Mouse (Mus musculus) CH12.LX (cell line): ENCODE results near the gene Ino80d.

ENCODE experiments used
- CTCF ChIP-seq, 2 experiments: IDR thresholded peaks in 1 of 2; conservative IDR thresholded peaks in 1 of 2; 2 replicates each; pipeline ENCODE4 v1.5.1; 2011 to 2012; ENCODE audit warnings: low read depth in 2 of 2, low read length in 2 of 2, improper control_type of control experiment in 1 of 2, inconsistent platforms in 1 of 2, mild to moderate bottlenecking in 1 of 2, moderate library complexity in 1 of 2
- ELF1 ChIP-seq: IDR thresholded peaks from 2 replicates; pipeline ENCODE4 v1.6.1; 2014; ENCODE audit warnings: low read depth, mild to moderate bottlenecking, inconsistent platforms, low read length, improper control_type of control experiment
- POLR2A ChIP-seq: IDR thresholded peaks from 2 replicates; pipeline ENCODE4 v1.6.1; 2011; ENCODE audit warnings: low read depth, mild to moderate bottlenecking, improper control_type of control experiment, low read length
- USF1 ChIP-seq: IDR thresholded peaks from 2 replicates; pipeline ENCODE4 v1.6.1; 2014; ENCODE audit warnings: low read depth, mild to moderate bottlenecking, inconsistent platforms, low read length, improper control_type of control experiment

GRCm38 (mm10) chr1:62919219-62919618 lies 195.2 kb downstream of the Ino80d start:
- TF ChIP-seq CTCF (conservative IDR thresholded peaks at IDR 0.05 in 1 of 2, IDR thresholded peaks at IDR 0.05 in 1 of 2; ENCODE audit: low read depth in 2 of 2, low read length in 2 of 2), result no peak
- TF ChIP-seq USF1, result no peak
- no peak for TF ChIP-seq ELF1
- no peak for TF ChIP-seq POLR2A
